Mouse (Mus musculus) lung, adult 2 months (tissue): ENCODE measurements around the gene Emilin2.

Source experiments
- CTCF ChIP-seq: fragments of 200-500 bp; IDR thresholded peaks from 2 replicates; pipeline ENCODE4 v1.5.1; 2011; ENCODE audit warnings: mild to moderate bottlenecking, low read length, control low read depth; ENCODE audit not compliant: insufficient read depth
- POLR2A ChIP-seq: fragments of 200-500 bp; IDR thresholded peaks from 2 replicates; pipeline ENCODE4 v1.6.1; 2011; ENCODE audit warnings: low read depth, mild to moderate bottlenecking, control low read depth, low read length, borderline replicate concordance; ENCODE audit errors: extremely low read depth

- TF ChIP-seq POLR2A (no peak), CTCF (no peak)
Measured at GRCm38 (mm10) chr17:71288145-71288758, 23.5 kb downstream of the Emilin2 start.
